Mouse (Mus musculus): ENCODE results near the gene Armc8. TPM values are rescaled to one million over a fixed set of nuclear protein-coding genes. Genes with fewer than 3 reads are reported as not detected.
A peak's percentile ranks its signal among the peaks of the same experiment; 100 is the strongest.

Gene Armc8
- polyA plus RNA-seq, 2 experiments from 2014 or later = 24.0 to 27.4 TPM

DNA sequence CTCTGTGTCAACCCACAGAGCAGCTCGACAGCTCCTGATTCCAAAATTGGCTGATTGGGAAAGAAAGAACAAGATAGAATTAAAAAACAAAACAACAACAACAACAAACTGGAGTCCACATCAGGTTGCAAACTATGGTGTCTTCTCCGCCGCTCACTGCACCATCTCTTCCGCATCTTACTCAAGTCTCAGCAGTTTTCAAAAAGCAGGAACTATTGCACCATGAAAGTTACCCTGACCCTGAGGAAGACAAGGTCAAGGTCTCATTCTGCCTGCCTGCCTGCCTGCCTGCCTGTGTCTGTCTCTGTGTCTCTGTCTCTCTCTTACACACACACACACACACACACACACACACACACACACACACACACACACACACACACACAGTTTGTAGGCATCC, 69.4 kb downstream of the Armc8 start:
- ATAC-seq = no peak

DNA sequence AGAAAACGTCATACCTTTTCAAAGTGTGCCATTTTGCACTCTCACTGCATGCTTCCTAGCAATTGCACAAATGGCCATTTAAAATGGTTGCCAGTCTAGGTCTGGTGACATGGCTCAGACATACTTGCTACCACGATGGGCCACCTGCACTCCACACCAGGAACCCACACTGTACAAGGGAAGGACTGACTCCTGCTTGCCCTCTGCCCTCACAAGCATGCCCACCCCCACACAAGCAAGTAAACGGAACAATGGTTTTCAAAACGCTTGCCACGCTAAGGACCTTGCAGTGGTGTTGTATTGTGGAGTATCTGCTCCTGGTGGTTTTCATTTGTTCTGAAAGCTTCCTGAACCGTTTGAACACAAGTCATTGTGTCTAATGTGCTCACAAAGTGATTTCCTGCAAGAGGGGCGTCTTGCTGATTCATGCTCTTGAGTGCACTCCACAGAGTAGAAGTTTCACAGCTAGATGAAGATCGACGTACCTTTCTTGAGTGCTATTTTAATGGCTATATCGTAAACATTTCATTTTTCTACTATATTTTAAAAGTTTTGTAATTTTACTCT, 76.0 kb downstream of the Armc8 start:
- no peak for ATAC-seq

DNA sequence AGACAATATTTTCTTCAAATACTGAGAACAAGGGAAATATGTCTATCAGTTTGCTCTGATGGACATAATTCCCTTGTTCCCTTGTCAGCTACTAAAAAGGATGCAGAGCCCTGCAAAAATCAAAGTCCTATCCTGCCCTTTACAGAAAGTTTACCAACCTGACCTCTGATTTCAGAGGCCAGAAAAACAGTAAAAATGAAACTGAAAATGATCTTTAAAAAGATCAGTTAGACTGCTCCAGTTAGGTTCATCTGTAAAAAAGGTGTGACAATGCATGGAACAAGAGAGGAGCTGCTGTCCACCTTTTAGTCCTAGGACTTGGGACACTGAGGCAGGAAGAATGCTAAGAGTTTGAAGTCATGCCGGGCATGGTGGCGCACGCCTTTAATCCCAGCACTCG, 77.6 kb downstream of the Armc8 start:
- no peak for ATAC-seq

DNA sequence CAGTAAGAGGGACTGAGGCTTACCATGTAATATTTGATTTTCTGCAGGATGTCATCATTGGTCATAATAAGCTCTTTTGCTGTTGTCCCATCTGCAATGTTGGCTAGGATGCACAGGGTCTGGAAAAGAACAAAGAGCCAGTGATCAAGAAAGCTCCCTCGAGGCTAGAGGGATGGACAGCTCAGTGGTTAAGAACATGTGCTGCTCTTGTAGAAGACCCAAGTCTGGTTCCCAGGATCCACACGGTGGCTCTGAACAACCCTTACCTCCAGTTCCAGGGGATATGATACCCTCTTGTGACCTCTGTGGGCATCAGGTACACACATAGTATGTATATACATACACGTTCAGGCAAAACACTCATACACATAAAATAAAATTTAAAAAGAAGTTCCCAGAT, 80.9 kb downstream of the Armc8 start:
- no peak for ATAC-seq

DNA sequence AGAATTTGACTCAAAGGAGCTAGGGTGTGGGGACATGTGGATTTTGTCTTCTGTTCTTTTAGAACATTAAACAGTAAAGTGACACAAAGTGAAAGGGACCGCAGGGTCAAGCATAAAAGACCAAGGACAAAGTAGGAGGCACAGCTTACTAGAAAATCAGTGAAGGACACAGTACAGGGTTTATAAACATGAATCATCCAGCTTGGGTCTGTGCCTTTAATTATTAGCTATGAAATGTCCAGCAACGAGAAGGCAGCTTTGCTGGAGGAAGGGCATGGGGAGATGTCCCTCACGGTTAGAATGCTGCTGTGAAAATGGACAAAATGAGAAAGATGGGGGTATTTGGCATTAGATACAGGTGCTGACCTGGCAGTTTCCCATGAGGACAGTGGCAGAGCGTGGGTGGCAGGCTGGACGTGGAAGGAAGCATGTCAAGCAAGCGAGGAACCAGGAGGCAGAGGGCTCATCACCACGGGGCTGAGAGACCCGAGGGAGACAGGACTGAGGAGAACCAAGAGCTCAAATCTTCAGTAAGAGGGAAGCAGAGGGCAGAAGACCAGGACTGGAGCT, 81.5 kb downstream of the Armc8 start:
- ATAC-seq = no peak

DNA sequence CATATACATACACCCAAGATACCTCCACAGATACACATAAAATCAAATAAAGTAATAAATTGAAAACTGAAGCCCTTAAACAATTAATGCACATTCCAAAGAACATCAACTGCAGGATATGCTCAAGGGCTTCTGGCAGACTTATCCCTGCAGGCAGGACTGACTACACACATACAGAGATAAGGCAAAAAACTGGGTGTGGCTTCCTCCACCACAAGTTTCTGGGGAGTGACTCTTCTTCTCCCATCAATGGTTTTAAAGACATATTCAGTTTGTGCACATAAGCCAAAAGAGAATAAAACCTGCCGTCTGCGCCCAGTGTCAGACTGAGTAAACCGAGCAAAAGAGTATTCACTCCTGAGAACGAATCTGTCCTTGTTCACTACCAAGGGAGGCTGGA, 83.6 kb downstream of the Armc8 start:
- no peak for ATAC-seq

DNA sequence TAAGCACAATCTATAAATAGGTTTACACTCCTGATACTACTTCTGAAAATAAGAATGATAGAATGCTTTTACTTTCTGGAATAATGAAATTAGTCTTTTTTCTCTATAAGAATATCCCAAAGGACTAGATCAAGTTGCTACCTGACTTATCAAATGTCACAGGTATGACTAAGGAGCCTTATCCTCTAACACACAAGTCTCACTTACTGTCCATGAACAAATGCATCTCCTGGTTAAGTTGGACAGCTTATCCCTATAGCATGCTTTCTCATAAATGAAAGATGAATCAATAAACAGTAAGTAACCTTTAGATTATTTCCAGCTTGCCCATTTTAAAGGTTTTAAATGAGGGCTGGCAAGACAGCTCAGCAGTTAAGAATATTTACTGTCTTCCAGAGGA, 84.1 kb downstream of the Armc8 start:
- no peak for ATAC-seq

DNA sequence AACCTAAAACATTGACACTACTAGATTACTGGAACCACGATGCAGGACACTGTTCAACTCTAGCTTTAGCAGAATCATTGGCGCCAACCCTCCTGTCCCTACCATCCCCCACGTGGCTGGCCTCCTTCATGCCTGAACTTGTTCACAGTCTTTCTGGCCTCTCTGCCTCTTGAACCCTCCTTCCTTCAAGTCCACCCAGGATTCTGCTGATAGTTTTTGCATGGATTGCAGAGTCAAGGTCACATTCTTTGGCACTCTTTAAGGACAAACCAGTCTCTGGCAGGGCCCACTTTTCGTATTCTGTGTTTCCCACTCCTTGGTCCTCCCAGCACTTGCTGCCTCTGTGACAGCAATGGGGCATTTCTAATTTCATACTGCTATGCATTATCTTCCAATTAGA, 85.5 kb downstream of the Armc8 start:
- no peak for ATAC-seq

DNA sequence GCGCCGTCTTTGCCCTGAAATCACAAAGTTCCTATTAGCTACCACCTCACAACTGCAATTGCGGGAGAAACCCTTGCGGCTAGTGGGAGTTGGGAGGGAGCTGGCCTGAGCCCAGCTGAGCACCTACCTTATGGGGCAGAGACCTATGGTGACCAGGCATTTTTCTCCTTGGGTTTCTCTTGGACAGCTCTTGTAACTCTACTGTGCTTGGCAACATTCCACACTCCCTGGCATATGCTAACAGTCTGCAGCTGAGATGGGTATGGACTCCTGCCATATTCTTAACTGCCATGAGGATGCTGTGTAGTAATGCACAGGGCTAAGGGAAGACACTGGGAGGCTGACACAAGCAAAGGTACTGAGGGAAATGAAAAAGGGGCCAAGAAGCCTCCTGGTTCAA, 87.9 kb downstream of the Armc8 start:
- ATAC-seq = no peak

DNA sequence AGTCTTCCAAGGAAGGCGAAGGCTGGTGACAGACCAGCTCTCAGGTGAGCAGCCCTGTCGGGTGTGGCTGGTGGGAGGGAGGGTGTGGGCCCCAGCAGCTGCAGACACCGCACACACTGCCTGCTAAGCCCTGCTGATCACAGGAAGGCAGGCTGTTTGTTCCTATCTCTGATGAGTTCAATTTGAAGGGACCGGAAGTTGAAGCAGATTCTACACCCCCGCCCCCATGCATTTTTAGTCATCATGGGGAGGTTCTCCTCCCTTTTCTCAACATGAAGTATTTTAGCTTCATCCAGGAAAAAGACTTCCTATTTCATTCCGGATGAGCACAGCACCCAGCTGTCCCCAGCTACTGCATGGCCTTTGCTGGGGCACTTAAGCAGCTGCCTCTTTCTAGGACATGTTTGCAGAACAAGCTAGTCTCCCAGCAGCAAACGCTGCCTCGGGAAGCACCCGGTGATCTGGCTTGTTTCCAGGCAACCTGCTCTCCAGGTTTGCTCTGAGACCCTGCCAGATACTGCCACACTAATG, 89.5 kb downstream of the Armc8 start:
- peak; percentile 87 for ATAC-seq

DNA sequence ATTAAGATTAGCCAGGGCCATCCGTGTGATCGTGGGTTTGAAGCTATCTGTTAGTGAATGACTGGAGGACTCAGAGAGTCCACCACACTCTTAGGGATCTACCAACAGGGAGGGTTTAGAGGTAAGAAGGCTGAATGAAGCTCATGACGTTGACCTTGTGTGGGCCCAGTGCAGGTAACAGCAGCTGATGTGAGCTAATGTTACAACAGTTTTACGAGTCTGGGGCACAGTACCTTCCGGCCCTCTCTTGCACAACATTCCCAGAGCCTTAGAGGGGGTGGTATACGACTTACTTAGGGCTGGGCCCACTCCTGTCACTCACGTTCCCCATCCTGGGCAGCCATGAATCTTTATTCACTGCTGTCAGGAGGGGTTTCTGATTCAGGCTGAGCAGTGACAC, 97.4 kb downstream of the Armc8 start:
- ATAC-seq = no peak

DNA sequence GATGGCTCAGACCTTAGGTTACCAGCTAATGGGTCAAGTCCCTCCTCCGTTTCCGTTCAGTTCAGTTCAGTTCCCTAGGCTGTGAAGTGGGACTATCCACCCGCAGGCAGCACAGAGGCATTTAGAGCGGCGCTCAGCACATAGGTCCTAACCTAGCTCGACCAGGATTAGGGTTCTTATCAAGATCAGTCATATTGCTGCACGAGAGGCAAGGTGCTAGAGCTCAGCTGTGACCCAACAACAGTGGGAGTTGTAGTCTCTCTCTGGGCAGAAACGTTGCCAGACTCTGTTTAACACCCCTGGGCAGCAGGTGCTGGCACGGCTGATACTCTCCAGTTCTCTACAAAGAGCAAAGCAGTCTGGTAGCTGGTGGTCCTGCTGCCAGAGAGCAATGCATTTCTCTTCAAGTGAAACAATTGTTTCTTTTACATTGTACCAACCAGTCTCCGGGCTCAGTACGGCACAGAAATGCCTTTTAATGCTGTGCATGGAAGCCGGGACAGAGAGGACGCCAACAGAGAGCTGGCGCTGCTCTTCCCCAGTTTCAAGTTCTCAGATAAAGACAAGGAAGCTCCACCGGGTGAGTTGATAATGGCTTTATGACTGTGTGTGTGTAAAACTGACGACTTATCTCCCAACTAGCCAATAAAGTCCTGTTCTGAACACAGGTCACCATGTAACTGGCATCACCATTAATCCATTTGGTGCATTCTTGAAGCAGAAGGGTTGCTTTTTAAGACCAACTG, 98.2 kb downstream of the Armc8 start:
- no peak for ATAC-seq

DNA sequence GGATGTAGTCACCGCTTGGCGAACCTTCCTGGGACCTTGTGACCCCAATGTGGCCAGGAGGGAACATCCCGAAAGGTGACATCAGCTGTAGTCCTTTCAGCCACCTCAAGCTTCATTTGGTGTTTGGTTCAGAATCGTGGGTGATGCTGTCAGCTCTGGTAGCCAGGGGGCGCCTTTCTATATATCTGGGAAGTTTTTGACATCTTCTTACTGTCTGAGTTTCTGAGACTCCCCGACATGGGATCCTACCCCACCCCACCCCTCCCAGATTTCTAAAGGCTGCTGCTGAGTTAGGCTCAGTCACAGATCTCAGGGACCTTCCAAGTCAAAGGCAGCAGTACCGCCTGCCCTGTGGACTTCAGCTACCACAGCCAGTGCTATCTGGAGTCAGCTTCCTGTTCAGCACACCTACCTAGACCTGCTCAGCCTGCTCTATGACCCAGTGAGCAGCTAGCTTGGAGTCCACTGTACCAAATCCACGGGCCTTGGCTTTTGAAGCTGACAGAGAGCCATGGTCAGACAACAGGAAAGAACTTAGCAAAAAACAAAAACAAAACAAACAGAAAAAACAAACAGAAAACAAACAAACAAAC, 98.9 kb downstream of the Armc8 start:
- peak; percentile 32 for ATAC-seq

DNA sequence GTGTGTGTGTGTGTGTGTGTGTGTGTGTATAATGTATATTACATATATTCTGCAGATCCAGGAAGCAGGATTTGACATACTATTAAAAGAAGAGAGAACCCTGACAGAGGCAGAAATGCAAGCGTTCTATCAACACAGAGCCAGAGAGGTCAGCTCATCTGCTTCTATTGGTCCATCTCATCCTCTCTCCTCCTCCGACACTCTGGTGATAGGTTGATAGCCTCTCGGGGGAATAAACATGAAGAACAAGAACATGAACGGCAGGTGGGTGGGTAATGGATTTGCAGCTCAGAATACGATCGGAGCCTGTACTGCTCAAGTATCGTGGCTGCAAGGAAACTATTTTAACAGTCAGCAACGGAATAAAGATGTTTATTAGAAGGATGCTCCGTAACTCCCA, 100.1 kb downstream of the Armc8 start:
- ATAC-seq = no peak

DNA sequence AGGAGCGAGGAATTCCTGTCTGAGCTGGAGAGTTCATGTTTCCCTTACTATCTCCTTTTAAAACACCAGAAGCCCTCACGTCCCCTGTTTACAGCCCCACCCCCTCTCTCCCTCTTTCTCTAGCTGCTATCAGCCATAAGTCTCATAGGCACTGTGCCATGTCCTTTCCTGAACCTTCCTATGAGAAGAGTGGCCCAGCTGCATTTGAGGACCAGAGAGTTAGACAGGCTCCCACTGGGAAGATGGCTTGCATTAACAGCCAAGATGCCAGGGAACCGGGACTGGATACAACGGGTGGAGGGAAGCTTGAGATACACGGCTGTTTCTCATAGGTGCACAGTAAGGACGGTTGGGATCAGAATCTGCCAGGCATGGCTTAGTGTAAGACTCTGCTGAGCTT, 103.8 kb downstream of the Armc8 start:
- ATAC-seq = no peak

DNA sequence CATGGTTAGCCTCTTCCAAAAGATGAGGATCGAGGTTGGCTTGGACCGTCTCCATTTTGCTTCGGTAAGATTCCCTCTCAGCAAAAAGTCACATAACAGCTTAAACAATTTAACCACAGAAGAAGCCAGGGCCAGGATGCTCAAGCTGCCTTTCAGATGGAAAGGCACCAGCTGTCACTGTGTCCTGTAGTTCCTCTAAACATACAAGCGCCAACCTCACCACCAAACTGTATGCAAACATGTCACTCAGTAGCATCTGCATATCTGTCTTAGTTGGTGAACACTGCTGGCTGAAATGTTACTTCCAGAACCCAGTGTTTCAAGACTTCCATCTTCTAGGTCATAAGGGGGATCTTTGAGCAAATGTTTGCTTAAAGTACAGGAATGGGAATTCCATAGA, 109.0 kb downstream of the Armc8 start:
- no peak for ATAC-seq

DNA sequence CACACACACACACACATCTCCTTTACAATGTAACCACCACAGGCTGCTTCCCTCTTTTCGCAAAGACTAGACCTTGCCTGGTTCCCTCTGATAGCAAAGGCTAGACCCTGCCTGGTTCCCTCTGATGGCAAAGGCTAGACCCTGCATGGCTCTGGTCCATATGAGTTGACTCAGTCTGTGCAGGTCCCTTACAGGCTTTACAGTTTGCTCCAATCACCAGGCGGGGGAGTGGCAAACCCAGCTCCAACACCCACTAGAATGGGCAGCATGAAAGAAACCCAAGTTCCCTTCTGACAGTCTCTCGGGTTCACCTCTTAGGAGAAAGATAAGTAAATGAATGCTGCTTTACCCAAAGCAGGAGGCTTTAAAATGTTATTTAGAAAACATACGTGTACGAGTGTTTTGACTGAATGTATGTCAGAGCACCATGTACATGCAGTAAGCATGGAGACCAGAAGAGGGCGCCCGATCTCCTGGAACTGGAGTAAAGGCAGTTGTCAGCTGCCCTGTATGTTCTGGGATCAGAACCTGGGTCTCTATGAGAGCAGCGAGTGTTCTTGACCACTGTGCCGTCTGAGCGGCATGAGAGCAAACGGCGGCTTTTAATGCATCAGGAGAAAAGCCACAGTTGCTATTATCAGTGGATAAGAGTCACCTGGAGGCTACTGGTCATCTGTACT, 110.0 kb downstream of the Armc8 start:
- peak; percentile 36 for ATAC-seq

DNA sequence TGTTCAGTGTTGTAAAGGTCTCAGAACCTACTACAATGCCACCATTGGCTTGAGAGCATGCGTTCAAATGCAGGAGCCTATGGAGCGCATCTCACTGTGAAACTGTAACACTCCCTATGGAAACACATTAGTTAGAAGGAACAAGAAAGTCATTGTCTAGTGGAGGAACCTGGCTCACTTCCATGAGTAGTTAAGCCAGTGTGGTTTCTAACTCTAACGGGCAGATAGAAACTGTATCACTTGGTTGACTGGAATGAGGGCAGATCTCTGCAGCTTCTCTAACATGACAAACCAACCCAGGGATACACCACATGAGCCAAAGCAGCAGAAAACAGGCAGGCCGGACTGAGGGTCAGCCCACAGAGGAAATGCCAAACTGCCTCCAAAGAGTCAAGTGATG, 114.5 kb downstream of the Armc8 start:
- no peak for ATAC-seq

DNA sequence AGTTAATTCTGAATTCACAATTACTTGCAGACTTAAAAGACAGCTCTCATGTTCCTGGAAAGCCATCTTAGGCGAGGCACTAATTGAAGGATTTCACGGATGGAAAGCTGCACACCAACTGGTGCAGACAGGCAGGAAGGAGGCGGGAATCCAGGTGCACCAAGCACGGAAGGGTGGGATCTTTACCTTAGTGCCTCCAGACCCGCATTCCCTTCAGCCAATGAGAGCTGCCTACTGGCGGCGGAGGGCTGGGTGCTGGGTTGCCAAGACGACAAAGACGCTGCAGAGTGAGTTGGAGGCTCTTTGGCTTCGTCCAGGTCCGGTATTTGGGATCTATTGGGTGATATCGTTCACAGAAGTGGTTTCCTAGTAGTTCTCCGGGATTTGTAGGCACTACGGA, 117.5 kb downstream of the Armc8 start, which contains the start of gene Nme9:
Gene Nme9 (plus strand): TSS at position 315 of the 400 bp plus-strand sequence.
- no peak for ATAC-seq

DNA sequence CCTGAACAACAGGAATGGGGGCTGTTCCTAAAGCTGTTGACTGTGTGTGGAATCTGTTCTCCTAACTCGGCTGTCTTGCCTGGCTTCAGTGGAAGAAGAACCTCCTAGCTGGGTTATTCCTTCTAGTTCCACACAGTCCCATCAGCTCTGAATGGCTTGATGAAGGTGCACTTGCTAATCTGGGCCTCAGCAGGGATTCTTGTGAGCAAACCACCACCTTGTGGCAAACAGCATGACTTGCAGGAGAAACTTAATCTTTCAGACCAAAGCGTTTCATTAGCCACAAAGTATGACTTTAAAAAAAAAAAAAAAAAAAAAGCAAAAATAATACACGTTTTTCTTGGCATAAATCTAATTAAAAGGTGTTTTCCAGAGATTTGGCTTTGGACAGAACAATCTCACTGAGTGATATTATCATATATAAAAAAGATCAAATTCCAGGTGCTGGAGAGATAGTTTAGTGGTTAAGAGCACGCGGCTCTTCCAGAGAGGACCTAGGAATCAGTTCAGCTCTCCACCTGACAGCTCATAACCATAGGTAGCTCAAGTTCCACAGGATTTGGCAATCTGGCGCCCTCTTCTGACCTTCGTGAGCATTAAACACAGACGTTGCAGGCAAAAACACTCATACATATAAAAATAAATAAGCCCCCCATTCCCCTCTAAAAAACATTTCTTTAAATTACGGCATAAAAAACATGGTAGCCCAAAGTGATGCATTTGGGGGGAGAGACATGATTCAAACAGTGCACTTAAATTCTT, 118.6 kb downstream of the Armc8 start:
- ATAC-seq = no peak

DNA sequence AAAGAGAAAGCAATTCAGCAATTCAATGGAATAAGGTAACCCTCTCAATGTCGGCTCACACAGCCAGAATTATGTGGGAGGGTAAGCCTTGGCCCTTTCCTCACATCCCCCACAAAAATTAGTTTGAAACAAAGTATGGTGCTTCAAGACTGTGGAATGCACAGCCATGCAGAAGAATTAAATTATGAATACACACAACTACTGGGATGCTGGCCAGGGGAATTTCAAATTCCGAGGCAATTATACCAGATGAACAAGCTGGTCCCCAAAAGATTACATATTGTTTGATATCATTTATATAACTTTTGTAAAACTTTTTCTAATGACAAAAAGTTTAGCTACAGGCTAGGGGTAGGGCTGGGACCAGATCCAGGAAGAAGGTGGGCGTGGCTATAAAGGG, 121.4 kb downstream of the Armc8 start:
- ATAC-seq = no peak

DNA sequence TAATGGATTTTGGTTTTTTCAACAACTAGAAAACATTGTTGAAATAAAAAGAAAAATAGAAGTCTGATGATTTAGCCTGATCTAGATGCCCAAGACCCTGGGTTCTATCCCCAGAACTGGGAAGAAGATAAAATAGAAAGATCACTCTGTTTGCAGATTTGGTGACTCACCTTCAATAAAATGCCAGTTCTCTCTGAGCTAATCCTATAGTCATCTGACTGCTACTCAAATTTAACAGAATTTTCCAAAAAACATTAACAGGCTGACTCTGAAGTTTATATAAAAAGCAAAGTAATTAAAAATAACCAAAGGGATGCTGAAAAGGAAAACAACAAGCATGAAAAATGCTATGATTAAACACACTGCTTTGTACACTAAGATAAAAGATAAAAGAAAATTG, 122.4 kb downstream of the Armc8 start:
- no peak for ATAC-seq

Measured in activated CD4-positive, CD25-positive, alpha-beta regulatory T cell, adult 4 months (primary cell).